Mouse (Mus musculus) bone marrow, adult 2 months (tissue): Measurements from ENCODE around the gene Creb3. TPM values are rescaled to one million over a fixed set of nuclear protein-coding genes. Genes with fewer than 3 reads are reported as not detected.
"Not testable (repeated sequence)": the region's sequence is repeated elsewhere in the genome, so short reads cannot be mapped to it uniquely, and the experiment has no call there.

Experiments used
- H3K27ac ChIP-seq: fragments of 200-500 bp; 2 replicates; pipeline ENCODE4 v1.5.1; 2012; ENCODE audit warnings: low read depth, mild to moderate bottlenecking, control low read depth, inconsistent platforms, low read length; ENCODE audit not compliant: control insufficient read depth, poor library complexity, insufficient read depth
- H3K4me1 ChIP-seq: fragments of 200-500 bp; 2 replicates; pipeline ENCODE4 v1.6.1; 2011; ENCODE audit warnings: low read length; ENCODE audit not compliant: control insufficient read depth, insufficient read depth
- H3K4me3 ChIP-seq: fragments of 200-500 bp; replicated peaks from 2 replicates; pipeline ENCODE3; 2011; ENCODE audit warnings: mild to moderate bottlenecking, low read depth, low read length, control low read depth; ENCODE audit not compliant: control insufficient read depth
- CTCF ChIP-seq: fragments of 200-500 bp; IDR thresholded peaks from 2 replicates; pipeline ENCODE4 v1.5.1; 2011; ENCODE audit warnings: low read length, control low read depth; ENCODE audit not compliant: control insufficient read depth, insufficient read depth
- POLR2A ChIP-seq: fragments of 200-500 bp; IDR thresholded peaks from 2 replicates; pipeline ENCODE4 v1.6.1; 2011; ENCODE audit warnings: low read depth, mild to moderate bottlenecking, control low read depth, low read length, borderline replicate concordance; ENCODE audit not compliant: control insufficient read depth
- WGBS: fragments of 180-500 bp; shearing (Covaris S2); methylation state at CpG from one replicate; pipeline ENCODE4 v1.1.7; 2018; 5-methylcytosine and 5-hydroxymethylcytosine counted together
- polyA plus RNA-seq: library from polyadenylated mRNA; stranded (reverse); fragments of >200 nt; gene quantifications from 2 replicates; pipeline ENCODE4 v1.2.4, GENCODE M21; 2011; ENCODE audit warnings: low replicate concordance; ENCODE audit not compliant: missing spikeins, insufficient read depth, insufficient read length

Creb3 gene
- polyA plus RNA-seq, 1 experiment = 20.9 TPM

- no peak for TF ChIP-seq POLR2A
- no peak for TF ChIP-seq CTCF
- Histone ChIP-seq H3K4me1 (no peaks in the 10 kb centered on the region), H3K27ac (no peak overlapping the region), H3K4me3 (no peak overlapping the region)
- WGBS = 60% methylated on average over 8 of the region's 8 CpGs
Observed at GRCm38 (mm10) chr4:43530081-43530501, 32.0 kb upstream of the Creb3 start.

- 15% methylated on average over 7 of the region's 7 CpGs for WGBS
- TF ChIP-seq POLR2A (no peak), CTCF (peak; percentile 79)
- Histone ChIP-seq H3K27ac (no peak overlapping the region), H3K4me1 (no peaks in the 10 kb centered on the region), H3K4me3 (no peak overlapping the region)
Observed at GRCm38 (mm10) chr4:43530581-43530980, 31.6 kb upstream of the Creb3 start.

- H3K4me1 ChIP-seq = no peaks in the 10 kb centered on the region
- H3K27ac ChIP-seq = no peak overlapping the region
- no peak for TF ChIP-seq CTCF
- TF ChIP-seq POLR2A = no peak
- H3K4me3 ChIP-seq = no peak overlapping the region
- 94% methylated on average over 9 of the region's 9 CpGs for WGBS
Observed at GRCm38 (mm10) chr4:43533270-43533669, 28.9 kb upstream of the Creb3 start.

- 95% methylated on average over 8 of the region's 8 CpGs for WGBS
- Histone ChIP-seq H3K4me1 (no peaks in the 10 kb centered on the region), H3K27ac (no peak overlapping the region), H3K4me3 (no peak overlapping the region)
- no peak; the same call in 1 of the 2 replicates for TF ChIP-seq POLR2A
- no peak for TF ChIP-seq CTCF
Observed at GRCm38 (mm10) chr4:43535628-43536027, 26.5 kb upstream of the Creb3 start.

- WGBS = 93% methylated on average over 9 of the region's 9 CpGs
- H3K4me1 ChIP-seq = no peaks in the 10 kb centered on the region
- H3K27ac ChIP-seq = no peak overlapping the region
- TF ChIP-seq CTCF = no peak
- no peak for TF ChIP-seq POLR2A
- no peak overlapping the region for H3K4me3 ChIP-seq
Observed at GRCm38 (mm10) chr4:43536031-43536430, 26.1 kb upstream of the Creb3 start.

GRCm38 (mm10) chr4:43542044-43542443, 20.1 kb upstream of the Creb3 start:
- WGBS = 93% methylated on average over 3 of the region's 3 CpGs
- H3K4me3 ChIP-seq = no peak overlapping the region
- TF ChIP-seq POLR2A (no peak), CTCF (no peak)
- H3K27ac ChIP-seq = no peak overlapping the region
- no peaks in the 10 kb centered on the region for H3K4me1 ChIP-seq

GRCm38 (mm10) chr4:43546375-43547047, 15.6 kb upstream of the Creb3 start:
- 90% methylated on average over 12 of the region's 12 CpGs for WGBS
- Histone ChIP-seq H3K4me3 (no peak overlapping the region), H3K4me1 (no peaks in the 10 kb centered on the region; the same call in 1 of the 2 replicates), H3K27ac (no peak overlapping the region)
- TF ChIP-seq CTCF (no peak), POLR2A (no peak)

GRCm38 (mm10) chr4:43547160-43547559, 15.0 kb upstream of the Creb3 start:
- TF ChIP-seq POLR2A (no peak), CTCF (no peak)
- 91% methylated on average over 8 of the region's 8 CpGs for WGBS
- no peaks in the 10 kb centered on the region; the same call in 1 of the 2 replicates for H3K4me1 ChIP-seq
- no peak overlapping the region for H3K27ac ChIP-seq
- H3K4me3 ChIP-seq = no peak overlapping the region

GRCm38 (mm10) chr4:43549055-43549454, 13.1 kb upstream of the Creb3 start:
- TF ChIP-seq CTCF (no peak), POLR2A (no peak)
- 95% methylated on average over 12 of the region's 12 CpGs for WGBS
- Histone ChIP-seq H3K4me1 (no peaks in the 10 kb centered on the region; the same call in 1 of the 2 replicates), H3K4me3 (no peak overlapping the region), H3K27ac (no peak overlapping the region; the same call in 1 of the 2 replicates)

- H3K4me1 ChIP-seq, H3K27ac ChIP-seq, H3K4me3 ChIP-seq: not testable (repeated sequence)
- 77% methylated on average over 6 of the region's 6 CpGs for WGBS
Observed at GRCm38 (mm10) chr4:43551854-43552253, 10.3 kb upstream of the Creb3 start.
